Mouse (Mus musculus): Measurements from ENCODE around the gene Prr18.

Gene Prr18

GRCm38 (mm10) chr17:8388990-8389789 lies 51.9 kb downstream of the Prr18 start:
- DNase-seq (ENCODE audit: low spot score in 2 of 2) = peak in 1 of 2 experiments; percentile 8

DNA sequence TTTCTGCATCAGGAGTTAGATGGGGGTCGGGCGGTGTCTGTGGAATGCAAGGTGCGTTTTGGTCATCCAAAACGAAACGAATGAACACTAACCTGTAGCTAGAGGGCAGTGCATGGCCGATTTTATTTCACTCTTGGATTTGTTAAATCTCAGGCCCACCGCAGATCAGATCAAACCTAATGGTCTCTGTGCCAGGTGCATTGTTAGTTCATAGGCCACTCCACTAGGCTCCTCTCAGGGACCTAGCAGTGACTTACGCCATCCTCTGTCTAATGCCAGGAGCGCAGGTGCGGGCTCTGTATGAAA lies 52.5 kb downstream of the Prr18 start:
- DNase-seq (ENCODE audit: low spot score in 2 of 2) = no peak

DNA sequence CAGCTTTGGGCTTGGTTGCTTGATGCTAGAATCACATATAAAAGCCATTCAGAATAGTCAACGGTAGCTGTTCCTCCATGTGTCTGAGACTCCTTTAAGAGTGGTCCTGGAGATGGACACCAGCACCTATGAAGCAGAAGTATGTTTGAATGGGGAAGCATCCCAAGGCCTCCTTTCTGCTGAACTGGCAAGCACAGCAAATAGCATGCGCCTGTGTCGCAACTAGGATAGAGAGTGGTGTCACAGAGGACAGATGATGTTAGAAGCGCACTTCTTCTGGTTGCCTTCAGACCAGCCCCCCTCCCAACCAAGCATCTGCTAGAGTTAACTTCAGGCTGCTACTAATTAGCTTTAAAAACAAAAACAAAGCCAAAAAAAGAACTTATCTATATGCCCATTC lies 53.2 kb downstream of the Prr18 start:
- DNase-seq (ENCODE audit: low spot score in 2 of 2) = no peak

All from spleen, postnatal 36 days (tissue).